16 mouse cellular contexts compared by ENCODE assay signal in genomic region chr6:96349446-96350025, GRCm38 (mm10).
DNase-seq lines count a peak whose midpoint lies in the region; ATAC-seq lines count a peak whose summit lies in the region.
"Had no signal": no experiment of that assay in that cellular context is flagged by ENCODE, and none has a peak within 500 bp of the region (broad histone marks: within the 10 kb centered on the region; RNA-seq: fewer than 3 reads in every experiment).

No protein-coding gene starts in this region.

- no peak overlapping the region for H3K4me3 ChIP-seq in kidney, embryonic 15.5 days (replicated peaks)
- H3K4me3 ChIP-seq: erythroblast, embryonic 14.5 days; heart, embryonic 12.5 days; liver, embryonic 13.5 days; midbrain, embryonic 10.5 days had no signal

- H3K27me3 ChIP-seq in kidney, embryonic 15.5 days, result no peaks in the 10 kb centered on the region
- H3K27me3 ChIP-seq: heart, embryonic 12.5 days; liver, embryonic 13.5 days had no signal

- no peak overlapping the region for H3K27ac ChIP-seq in kidney, embryonic 15.5 days
- H3K27ac ChIP-seq: hindbrain, postnatal 0 days; liver, embryonic 13.5 days; midbrain, embryonic 10.5 days had no signal

- no peaks in the 10 kb centered on the region for H3K36me3 ChIP-seq in kidney, embryonic 15.5 days
- H3K36me3 ChIP-seq: heart, embryonic 12.5 days; liver, embryonic 13.5 days; midbrain, embryonic 10.5 days had no signal

- no peak overlapping the region for H3K4me2 ChIP-seq in kidney, embryonic 15.5 days
- H3K4me2 ChIP-seq: heart, embryonic 12.5 days; liver, embryonic 13.5 days had no signal

- no peaks in the 10 kb centered on the region for H3K9me3 ChIP-seq in kidney, embryonic 15.5 days (replicated peaks)
- H3K9me3 ChIP-seq: heart, embryonic 12.5 days; liver, embryonic 13.5 days; midbrain, embryonic 10.5 days had no signal

- peak; percentile 22 to 33 for DNase-seq in frontal cortex, postnatal 14 days (ENCODE audit: low spot score in 2 of 2)
- peak; percentile 40 to 43 for DNase-seq in layer of hippocampus, postnatal 36 days
- DNase-seq in right cerebral cortex, postnatal 10 days (ENCODE audit: low spot score in 2 of 2), result peak; percentile 58 to 75
- no peak for DNase-seq in adrenal gland, postnatal 25 days
- no peak for DNase-seq in adrenal gland, adult 8-10 months
- DNase-seq: cerebellum, adult 8-10 months; gastrocnemius, postnatal 10 days; kidney, adult 8-10 months; liver, embryonic 13.5 days had no signal

- WGBS in kidney, embryonic 15.5 days, result 84% methylated on average over 7 of the region's 7 CpGs

- no peaks in the 10 kb centered on the region for H3K4me1 ChIP-seq in kidney, embryonic 15.5 days
- H3K4me1 ChIP-seq: heart, embryonic 12.5 days; liver, embryonic 13.5 days; midbrain, embryonic 10.5 days had no signal

- peak; percentile 95 for ATAC-seq in frontal cortex, adult (ENCODE audit: low TSS enrichment)
- no peak for ATAC-seq in kidney, embryonic 15.5 days (replicated peaks; ENCODE audit: low FRiP score)
- ATAC-seq: hindbrain, postnatal 0 days; lung, postnatal 0 days had no signal

- no peak overlapping the region for H3K9ac ChIP-seq in kidney, embryonic 15.5 days
- H3K9ac ChIP-seq: heart, embryonic 12.5 days; liver, embryonic 13.5 days had no signal

Comparison
In these comparisons a context has a peak if more than half of its experiments do, and no peak if none do; other contexts are left out.
1. DNase-seq: peak in frontal cortex, postnatal 14 days (2 of 2), layer of hippocampus, postnatal 36 days (2 of 2) and right cerebral cortex, postnatal 10 days (2 of 2); none in adrenal gland, postnatal 25 days (single experiment) and adrenal gland, adult 8-10 months (single experiment).